Mouse (Mus musculus) left cerebral cortex, postnatal 14 days (tissue): ENCODE measurements around the gene Ece1. TPM values are rescaled to one million over a fixed set of nuclear protein-coding genes. Genes with fewer than 3 reads are reported as not detected.

Experiments
- DNase-seq, 2 experiments: peaks; one replicate each; pipeline ENCODE4 v3.0.0; 2021 to 2022; ENCODE audit warnings: low spot score in 2 of 2, mixed read lengths in 1 of 2
- intact Hi-C: fragments of 180-260 bp; cut with DNase I; formaldehyde crosslinking; loops from one replicate; pipeline ENCODE4 v1.15.1; 2025
- total RNA-seq, 2 experiments: library from RNA; stranded (reverse); gene quantifications; 2 replicates each; pipeline ENCODE4 v1.2.3; 2021

Ece1 gene
- total RNA-seq, 2 experiments from 2014 or later: 80.9 to 84.3 TPM

DNA sequence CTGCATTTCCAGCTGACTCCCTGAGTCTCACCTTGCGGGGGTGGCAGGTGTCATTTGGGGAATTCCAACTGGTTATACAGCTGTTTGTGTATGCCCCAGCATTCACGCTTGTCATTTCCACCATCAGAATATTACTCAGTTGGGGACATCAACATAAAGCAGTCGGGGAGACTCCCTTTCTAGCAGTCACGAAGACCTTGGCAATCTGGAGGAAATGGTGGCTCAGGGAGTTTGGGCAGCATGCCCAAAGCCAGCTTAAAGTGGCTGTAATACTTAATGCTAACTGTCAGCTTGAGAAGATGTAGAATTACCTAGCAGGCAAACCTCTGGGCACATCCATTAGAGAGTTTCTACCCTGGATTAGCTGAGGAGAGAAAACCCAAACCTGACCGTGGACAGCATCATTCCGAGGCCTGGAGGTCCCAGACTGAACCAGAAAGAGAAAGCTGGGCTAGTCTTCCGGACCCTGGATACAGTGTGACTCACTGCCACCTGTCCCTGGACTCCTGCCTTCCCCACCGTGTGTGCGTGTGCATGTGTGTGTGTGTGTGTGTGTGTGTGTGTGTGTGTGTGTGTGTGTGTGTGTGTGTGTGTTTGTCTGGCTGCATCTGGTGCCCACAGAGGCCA is 13.5 kb downstream of the Ece1 start:
- intact Hi-C loops: no loop called here
- DNase-seq: no peak

- intact Hi-C loops: no loop called here
- DNase-seq: no peak
Observed at GRCm38 (mm10) chr4:137876834-137877233, 14.8 kb downstream of the Ece1 start.

GRCm38 (mm10) chr4:137877432-137877881 is 15.4 kb downstream of the Ece1 start:
- intact Hi-C loops: no loop called here
- DNase-seq: no peak

DNA sequence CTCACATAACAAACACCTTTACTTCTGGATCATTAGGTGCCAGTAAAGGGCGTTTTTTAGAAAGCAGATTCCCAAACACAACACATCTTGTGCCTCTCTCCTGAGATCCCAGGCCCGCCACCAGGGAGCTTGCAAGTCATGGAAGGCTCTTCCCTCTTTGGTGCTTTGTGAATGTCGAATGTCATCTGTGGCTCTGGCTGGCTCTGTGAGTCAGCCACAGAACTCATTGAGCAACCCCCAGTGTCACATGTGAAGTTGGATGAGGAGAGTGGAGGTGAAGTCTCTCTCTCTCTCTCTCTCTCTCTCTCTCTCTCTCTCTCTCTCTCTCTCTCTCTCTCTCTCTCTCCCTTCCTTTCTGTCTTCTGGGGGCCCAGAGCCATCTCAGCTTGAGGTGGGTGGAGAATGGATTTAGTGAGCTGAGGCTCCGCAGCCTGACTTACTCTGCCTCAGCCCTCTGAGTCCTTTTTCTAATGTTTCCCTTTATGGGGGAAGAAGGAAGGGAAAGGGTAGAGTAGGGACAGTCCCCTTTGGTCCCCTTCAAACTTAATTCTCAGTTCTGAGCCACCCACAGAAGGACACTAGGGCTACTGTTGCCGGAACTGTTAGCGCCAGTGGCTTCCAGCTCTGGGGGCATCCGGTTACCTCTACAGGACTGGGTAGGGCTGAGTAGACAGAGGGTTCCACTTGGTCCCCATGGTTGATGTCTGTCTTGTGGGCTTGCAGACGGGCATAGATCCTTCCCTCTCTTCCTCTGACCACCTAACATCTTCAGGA is 17.5 kb downstream of the Ece1 start:
- no peak for DNase-seq
- intact Hi-C loops: no loop called here

DNA sequence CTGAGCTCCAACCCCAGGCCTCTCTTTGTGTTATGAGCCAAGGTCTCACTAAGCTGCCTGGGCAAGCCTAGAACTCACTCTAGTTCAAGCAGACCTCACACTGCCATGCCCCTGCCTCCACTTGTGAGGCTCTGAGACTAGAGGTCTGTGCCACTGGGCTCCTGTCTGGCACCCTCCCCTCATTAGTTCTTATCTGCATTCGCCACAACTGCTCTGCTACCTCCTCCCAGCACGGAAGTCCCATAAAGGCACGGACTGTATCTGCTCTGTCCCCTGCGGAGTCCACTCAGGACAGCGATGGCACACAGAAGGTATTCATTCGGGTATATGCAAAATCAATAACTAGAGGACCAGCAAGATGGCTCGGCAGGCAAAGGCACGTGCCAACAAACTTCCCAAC is 19.4 kb downstream of the Ece1 start:
- DNase-seq: no peak
- intact Hi-C loops: no loop called here

DNA sequence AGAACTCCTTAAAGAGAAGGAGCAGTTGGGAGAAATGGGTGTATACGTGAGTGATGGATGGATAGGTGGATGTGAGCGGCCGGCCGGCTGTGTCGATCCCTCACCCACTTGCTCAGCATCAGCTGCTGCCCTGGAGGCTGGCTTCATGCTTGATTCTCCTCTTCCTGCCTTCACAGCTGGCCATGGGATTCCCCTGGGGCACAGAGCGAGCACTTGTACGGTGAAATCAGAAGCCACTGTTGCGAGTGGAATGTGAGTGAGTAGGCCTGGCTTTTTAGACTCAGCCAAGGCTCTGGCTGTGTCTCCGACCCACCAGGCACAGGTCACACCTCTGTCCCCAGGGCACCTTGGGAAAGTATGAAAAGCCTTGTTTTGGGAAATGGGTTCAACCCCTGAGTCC is 20.6 kb downstream of the Ece1 start:
- intact Hi-C loops: no loop called here
- no peak for DNase-seq

DNA sequence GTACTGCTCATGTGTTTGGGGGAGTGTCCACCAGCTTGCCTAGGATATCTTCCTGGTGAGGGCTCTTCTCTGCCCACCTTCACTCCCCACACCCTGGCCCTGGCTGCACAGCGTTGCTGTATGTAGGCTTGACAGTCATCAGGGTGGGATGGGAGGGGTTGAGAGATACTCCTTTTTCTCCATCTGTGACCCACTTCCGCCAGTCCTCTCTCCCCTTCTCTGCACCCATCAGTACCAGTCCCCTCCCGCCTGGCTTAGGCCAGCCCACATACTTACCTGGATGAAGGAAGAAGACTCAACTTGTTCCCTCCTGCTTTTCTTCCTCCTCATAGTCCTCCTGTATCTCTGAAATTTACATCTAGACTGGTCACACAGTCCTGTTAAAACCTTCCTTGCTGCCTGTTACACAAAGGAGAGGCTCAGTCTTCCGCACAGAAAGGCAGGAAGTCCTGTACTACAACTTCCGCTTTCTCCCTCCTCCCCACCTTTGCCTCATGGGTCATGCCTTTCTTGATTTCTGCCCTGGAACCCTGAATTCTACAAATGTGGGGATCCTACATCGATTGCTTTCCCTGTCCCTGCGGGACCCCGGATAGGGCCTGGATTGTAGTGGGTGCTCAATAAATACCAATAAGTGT is 21.6 kb downstream of the Ece1 start:
- DNase-seq: no peak
- intact Hi-C loops: no loop called here

GRCm38 (mm10) chr4:137887337-137887992 is 25.4 kb downstream of the Ece1 start:
- intact Hi-C loops: no loop called here
- DNase-seq: no peak

GRCm38 (mm10) chr4:137887993-137888388 is 26.0 kb downstream of the Ece1 start:
- DNase-seq: no peak
- intact Hi-C loops: no loop called here

DNA sequence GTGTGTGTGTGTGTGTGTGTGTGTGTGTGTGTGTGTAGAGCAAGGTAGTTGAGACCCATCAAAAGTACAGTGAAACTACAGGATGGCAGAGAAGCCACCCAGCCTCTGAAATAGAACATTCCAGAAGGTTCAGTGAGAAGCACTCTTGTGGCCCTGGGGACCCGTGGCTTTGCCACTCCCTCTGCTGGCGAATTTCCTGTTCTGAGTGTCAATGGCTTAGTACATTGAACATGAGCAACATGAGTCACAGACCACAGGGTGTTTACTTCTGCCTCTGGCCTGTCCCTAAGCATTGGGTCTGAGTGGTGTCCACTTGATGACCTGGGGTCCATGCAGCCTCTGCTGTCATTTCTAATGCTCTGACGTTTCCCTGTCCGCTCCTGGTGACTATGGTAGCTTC is 28.6 kb downstream of the Ece1 start:
- no peak for DNase-seq
- intact Hi-C loops: no loop called here

DNA sequence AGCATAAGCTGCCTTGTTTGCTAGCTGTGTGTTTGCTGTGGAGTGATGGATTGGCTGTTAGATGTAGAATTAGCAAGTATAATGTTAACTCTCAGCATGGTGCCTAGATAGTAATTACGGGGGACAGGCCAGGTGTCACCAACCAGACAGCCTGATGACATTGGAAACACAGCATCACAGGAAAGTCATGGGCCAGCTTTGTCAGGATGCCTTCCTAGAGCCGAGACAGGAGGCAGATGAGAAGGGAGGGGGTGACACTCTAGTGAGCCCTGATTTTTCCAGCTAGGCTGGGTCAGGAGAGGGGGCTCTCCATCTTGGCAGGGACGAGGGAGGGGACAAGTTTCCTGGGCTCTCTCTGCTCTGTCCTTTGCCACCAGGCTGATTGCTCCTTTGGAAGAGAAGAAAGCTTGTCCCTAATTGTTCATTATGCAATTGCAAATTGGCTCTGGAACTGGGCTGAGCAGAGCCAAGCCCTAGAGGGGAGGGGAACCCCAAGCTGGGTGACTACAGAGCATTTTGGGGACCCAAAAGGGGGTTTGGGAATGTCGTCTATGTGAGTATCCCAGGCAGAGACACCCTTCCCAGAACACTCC is 29.6 kb downstream of the Ece1 start:
- intact Hi-C loops: no loop called here
- peak; percentile 38 to 63 for DNase-seq

- intact Hi-C loops: no loop called here
- peak; percentile 39 to 58 for DNase-seq
Observed at GRCm38 (mm10) chr4:137892713-137893242, 30.7 kb downstream of the Ece1 start.

DNA sequence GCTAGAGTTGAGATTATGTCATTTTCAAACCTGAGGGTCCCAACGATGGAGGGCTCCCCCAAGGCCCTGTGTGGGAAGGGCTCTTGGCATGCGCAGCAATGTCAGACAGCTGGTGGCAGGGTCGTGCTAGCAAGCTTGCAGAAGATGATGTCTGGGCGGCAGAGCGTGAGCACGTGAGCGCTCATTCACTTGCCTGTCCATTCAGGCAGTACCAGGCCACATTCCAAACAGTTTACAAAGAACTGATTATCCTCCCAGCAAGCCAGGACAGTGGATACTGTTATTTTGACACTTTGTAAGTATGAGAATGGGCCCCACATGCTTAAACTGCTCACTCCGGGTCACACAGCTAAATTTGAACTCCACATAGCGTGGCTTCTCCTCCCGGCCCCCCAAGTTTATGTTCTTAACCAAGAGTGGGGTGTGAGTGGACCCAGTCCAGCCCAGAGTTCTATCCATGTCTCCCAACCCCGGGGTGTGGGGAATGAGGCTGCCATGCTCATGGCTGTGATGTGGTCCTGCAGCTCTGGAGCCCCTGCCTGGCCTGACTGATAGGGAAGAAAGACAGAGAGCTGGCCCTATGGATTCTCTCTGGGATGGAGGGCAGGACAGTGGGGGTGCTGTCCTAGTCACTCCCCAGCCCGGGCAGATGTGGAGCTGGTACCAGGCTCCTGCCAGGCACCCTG is 34.7 kb downstream of the Ece1 start:
- peak; percentile 36 to 59 for DNase-seq
- intact Hi-C loops: no loop called here

GRCm38 (mm10) chr4:137897298-137897612 is 35.2 kb downstream of the Ece1 start:
- intact Hi-C loops: no loop called here
- peak; percentile 73 to 76 for DNase-seq

DNA sequence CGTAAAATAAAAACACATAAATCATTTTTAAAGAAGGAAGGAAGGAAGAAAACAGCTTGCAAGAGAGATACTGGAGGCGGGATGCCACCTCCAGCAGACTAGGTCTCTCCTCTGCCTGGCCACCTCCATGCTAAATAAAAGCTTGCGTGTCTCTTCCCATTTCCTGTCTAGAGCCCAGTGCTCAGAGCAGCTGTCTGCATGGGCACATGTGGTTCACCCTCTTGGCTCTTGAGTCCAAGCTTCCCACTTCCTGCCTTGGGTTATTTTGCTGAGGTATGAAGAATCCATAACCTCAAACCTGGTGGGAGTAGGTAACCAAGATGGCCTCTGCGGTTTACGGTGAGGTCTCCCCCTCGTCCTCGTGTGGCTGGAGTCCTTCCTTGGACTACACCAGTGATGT is 36.5 kb downstream of the Ece1 start:
- no peak for DNase-seq
- intact Hi-C loops: no loop called here

GRCm38 (mm10) chr4:137902268-137902667 is 40.2 kb downstream of the Ece1 start:
- no peak for DNase-seq
- intact Hi-C loops: no loop called here

GRCm38 (mm10) chr4:137902873-137903272 is 40.8 kb downstream of the Ece1 start:
- intact Hi-C loops: no loop called here
- no peak for DNase-seq

DNA sequence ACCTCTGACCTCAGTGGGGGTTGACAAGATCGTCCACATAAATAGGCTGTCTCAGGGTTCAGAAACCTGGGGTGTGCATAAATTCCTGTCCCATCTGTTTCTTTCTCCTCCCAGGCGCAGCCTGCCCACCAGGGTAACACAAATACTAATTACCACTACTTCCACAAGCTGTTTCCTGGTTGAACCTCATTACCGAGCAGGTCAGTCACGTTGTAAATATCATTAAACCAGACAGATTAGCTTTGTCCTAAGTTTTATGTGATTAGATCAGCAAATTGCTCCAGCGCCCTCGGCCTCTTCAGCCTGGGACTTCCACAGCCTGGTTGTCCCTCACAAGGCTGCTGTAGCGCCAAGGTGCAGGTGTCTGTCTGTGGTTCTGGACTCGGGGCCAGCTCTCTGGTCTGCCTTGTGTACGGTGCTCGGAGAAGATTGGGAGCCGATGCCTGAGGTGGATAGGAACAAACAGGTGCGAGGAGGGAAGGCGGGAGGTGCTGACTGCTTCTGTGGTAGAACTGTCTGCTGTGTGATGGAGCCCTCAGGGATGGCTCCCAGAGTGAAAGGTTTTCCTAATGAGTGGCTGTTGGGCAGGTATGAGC is 43.0 kb downstream of the Ece1 start:
- no peak for DNase-seq
- intact Hi-C loops: no loop called here

DNA sequence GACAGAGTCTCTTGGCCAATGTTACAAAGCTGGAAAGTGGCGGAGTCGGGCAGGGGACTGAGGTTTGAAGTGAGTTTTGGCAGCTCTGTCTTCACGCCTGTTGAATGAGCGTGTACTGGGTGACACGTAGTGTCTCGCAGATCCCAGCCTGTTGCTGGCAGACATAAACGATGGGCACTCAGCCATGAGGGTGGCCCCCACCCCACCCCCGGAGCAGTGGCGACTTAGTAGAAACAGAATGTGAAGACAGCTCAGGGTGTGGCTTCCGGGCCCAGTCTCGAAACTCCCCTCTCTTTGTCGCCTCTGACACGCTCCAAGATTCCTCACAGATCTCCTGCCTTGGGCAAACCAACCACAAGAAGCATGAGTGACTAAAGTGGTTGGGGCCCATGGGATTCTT is 45.9 kb downstream of the Ece1 start:
- intact Hi-C loops: no loop called here
- DNase-seq: no peak
